Mouse (Mus musculus): ENCODE measurements around the gene Golga4. TPM values are rescaled to one million over a fixed set of nuclear protein-coding genes. Genes with fewer than 3 reads are reported as not detected.

Gene Golga4
- polyA plus RNA-seq, 1 experiment from 2014 or later = 52.4 TPM

- Histone ChIP-seq H3K4me1 (ENCODE audit: control insufficient read depth, insufficient read depth, low read length) (peaks cover 8% of the 10 kb centered on the region; the same call in 1 of the 2 replicates), H3K4me2 (ENCODE audit: low read depth) (no peak overlapping the region), H3K9ac (ENCODE audit: low read length) (no peak overlapping the region), H3K27ac (ENCODE audit: low read depth, low read length) (no peak overlapping the region), H3K4me3 (ENCODE audit: low read depth, low read length) (no peak overlapping the region), H3K9me3 (ENCODE audit: control insufficient read depth, low read length) (no peaks in the 10 kb centered on the region), H3K36me3 (ENCODE audit: control insufficient read depth, insufficient read depth, low read length) (no peaks in the 10 kb centered on the region), H3K27me3 (ENCODE audit: control insufficient read depth, insufficient read depth, low read length) (no peaks in the 10 kb centered on the region)
- 73% methylated on average over 9 of the region's 9 CpGs for WGBS
- ATAC-seq (ENCODE audit: insufficient read depth, low FRiP score, low TSS enrichment) (no peak), DNase-seq (ENCODE audit: low spot score) (peak; percentile 36)
These were observed 117.4 kb downstream of the Golga4 start for GRCm38 (mm10) chr9:118623483-118623882.

GRCm38 (mm10) chr9:118624146-118624545 lies 118.1 kb downstream of the Golga4 start:
- ATAC-seq (ENCODE audit: insufficient read depth, low FRiP score, low TSS enrichment) (no peak), DNase-seq (ENCODE audit: low spot score) (no peak)
- H3K4me1 ChIP-seq (ENCODE audit: control insufficient read depth, insufficient read depth, low read length) = peaks cover 8% of the 10 kb centered on the region; the same call in 1 of the 2 replicates
- H3K27me3 ChIP-seq (ENCODE audit: control insufficient read depth, insufficient read depth, low read length) = no peaks in the 10 kb centered on the region
- no peak overlapping the region for H3K9ac ChIP-seq (ENCODE audit: low read length)
- H3K9me3 ChIP-seq (ENCODE audit: control insufficient read depth, low read length) = no peaks in the 10 kb centered on the region
- H3K27ac ChIP-seq (ENCODE audit: low read depth, low read length) = no peak overlapping the region
- no peak overlapping the region for H3K4me2 ChIP-seq (ENCODE audit: low read depth)
- H3K36me3 ChIP-seq (ENCODE audit: control insufficient read depth, insufficient read depth, low read length) = no peaks in the 10 kb centered on the region
- no peak overlapping the region for H3K4me3 ChIP-seq (ENCODE audit: low read depth, low read length)
- 45% methylated on average over 7 of the region's 7 CpGs for WGBS

- no peak for ATAC-seq (ENCODE audit: insufficient read depth, low FRiP score, low TSS enrichment)
- Histone ChIP-seq H3K4me2 (ENCODE audit: low read depth) (no peak overlapping the region), H3K9me3 (ENCODE audit: control insufficient read depth, low read length) (no peaks in the 10 kb centered on the region), H3K27me3 (ENCODE audit: control insufficient read depth, insufficient read depth, low read length) (no peaks in the 10 kb centered on the region), H3K27ac (ENCODE audit: low read depth, low read length) (no peak overlapping the region), H3K9ac (ENCODE audit: low read length) (no peak overlapping the region), H3K4me1 (ENCODE audit: control insufficient read depth, insufficient read depth, low read length) (peaks cover 5% of the 10 kb centered on the region; the same call in 1 of the 2 replicates), H3K36me3 (ENCODE audit: control insufficient read depth, insufficient read depth, low read length) (no peaks in the 10 kb centered on the region), H3K4me3 (ENCODE audit: low read depth, low read length) (no peak overlapping the region)
- 40% methylated on average over 6 of the region's 6 CpGs for WGBS
- DNase-seq (ENCODE audit: low spot score) = no peak
These were observed 123.8 kb downstream of the Golga4 start for GRCm38 (mm10) chr9:118629763-118630379.

Other genes with a start within 250 kb of the Golga4 start
- gene Eomes, start 28.1 kb upstream of the Golga4 start, polyA plus RNA-seq (2014; fragmentation: Nextera tagmentation; extraction: Ambion mirVana) = not detected in 2 replicates
- 8.2 and 9.9 TPM in 2 replicates for gene Itga9, start 100.4 kb downstream of the Golga4 start, polyA plus RNA-seq (2014; fragmentation: Nextera tagmentation; extraction: Ambion mirVana)

Measured in neural tube, embryonic 11.5 days (tissue).